Mouse (Mus musculus) liver, embryonic 14.5 days (tissue): ENCODE results near the gene Myh7b. TPM values are rescaled to one million over a fixed set of nuclear protein-coding genes. Genes with fewer than 3 reads are reported as not detected.
"Not testable (repeated sequence)": the region's sequence is repeated elsewhere in the genome, so short reads cannot be mapped to it uniquely, and the experiment has no call there.

Experiments
- ATAC-seq: fragments of 200-750 bp; cut with Nextera tagmentation; 2 replicates; pipeline ENCODE4 v1.8.0; 2017; ENCODE audit warnings: moderate number of reproducible peaks, mild to moderate bottlenecking, moderate library complexity; ENCODE audit not compliant: insufficient read depth
- DNase-seq, 3 experiments: peaks; one replicate each; pipeline ENCODE4 v3.0.0-alpha.2; 2012 to 2013; ENCODE audit warnings: low read depth in 3 of 3, low spot score in 3 of 3
- H3K27ac ChIP-seq: fragments of 300-500 bp; sonication (generic); 2 replicates; pipeline ENCODE4 v1.5.1; 2014; ENCODE audit warnings: moderate library complexity, mild to moderate bottlenecking, control low read depth, inconsistent platforms
- H3K27me3 ChIP-seq: fragments of 300-500 bp; sonication (generic); 2 replicates; pipeline ENCODE4 v1.6.1; 2014; ENCODE audit warnings: mild to moderate bottlenecking, low read length, moderate library complexity; ENCODE audit not compliant: control insufficient read depth, insufficient read depth
- H3K36me3 ChIP-seq: fragments of 300-500 bp; sonication (generic); replicated peaks from 2 replicates; pipeline ENCODE4 v1.6.1; 2014; ENCODE audit warnings: low read depth; ENCODE audit not compliant: control insufficient read depth, insufficient read depth
- H3K4me1 ChIP-seq, 2 experiments: fragments of 200-500 bp in 1 of 2; fragments of 300-500 bp in 1 of 2; sonication (generic) in 1 of 2; replicated peaks; 2 replicates each; pipeline ENCODE4 v1.6.1; 2012 to 2014; ENCODE audit warnings: antibody characterized with exemption in 1 of 2, inconsistent platforms in 1 of 2, low read length in 1 of 2; ENCODE audit not compliant: control insufficient read depth in 2 of 2, insufficient read depth in 2 of 2
- H3K4me2 ChIP-seq: fragments of 300-500 bp; sonication (generic); 2 replicates; pipeline ENCODE4 v1.6.1; 2014; ENCODE audit warnings: low read depth, mild to moderate bottlenecking, control low read depth, moderate library complexity
- H3K4me3 ChIP-seq, 2 experiments: fragments of 200-500 bp in 1 of 2; fragments of 300-500 bp in 1 of 2; sonication (generic) in 1 of 2; 2 replicates each; pipeline ENCODE4 v1.5.1; 2012 to 2014; ENCODE audit warnings: low read depth in 2 of 2, low read length in 2 of 2, mild to moderate bottlenecking in 2 of 2, control low read depth in 1 of 2, inconsistent platforms in 1 of 2, moderate library complexity in 1 of 2; ENCODE audit not compliant: insufficient read depth in 1 of 2
- H3K9ac ChIP-seq: fragments of 300-500 bp; sonication (generic); replicated peaks from 2 replicates; pipeline ENCODE4 v1.6.1; 2014; ENCODE audit warnings: mild to moderate bottlenecking, control low read depth, moderate library complexity
- H3K9me3 ChIP-seq: fragments of 300-500 bp; sonication (generic); 2 replicates; pipeline ENCODE4 v1.6.1; 2016; ENCODE audit warnings: low read length, mixed read lengths; ENCODE audit not compliant: control insufficient read depth
- CTCF ChIP-seq: IDR thresholded peaks from 2 replicates; pipeline ENCODE4 v1.5.1; 2016; ENCODE audit warnings: antibody characterized with exemption, low read depth, control low read depth
- EP300 ChIP-seq: IDR thresholded peaks from 2 replicates; pipeline ENCODE4 v1.6.1; 2016; ENCODE audit warnings: antibody characterized with exemption, low read depth
- WGBS: fragments of 180-500 bp; shearing (Covaris S2); extraction: QIAGEN DNeasy Blood & Tissue Kit; methylation state at CpG from one replicate; pipeline ENCODE4 v1.1.7; 2014; ENCODE audit not compliant: insufficient replicate concordance; 5-methylcytosine and 5-hydroxymethylcytosine counted together
- polyA plus RNA-seq, 2 experiments: library from polyadenylated mRNA; depleted of rRNA in 1 of 2; stranded (reverse) in 1 of 2; unstranded in 1 of 2; fragments of >200 nt; fragmentation: Nextera tagmentation in 1 of 2; extraction: Ambion mirVana in 1 of 2; gene quantifications; 2 replicates each; pipeline versions ENCODE4 v1.2.1 to v1.2.3; 2012 to 2014

Myh7b gene
- polyA plus RNA-seq, 2 experiments: 1.6 to 3.0 TPM

- Histone ChIP-seq H3K27me3 (no peaks in the 10 kb centered on the region), H3K36me3 (no peaks in the 10 kb centered on the region; the same call in 1 of the 2 replicates), H3K4me1 (peaks cover 53 to 62% of the 10 kb centered on the region in 2 experiments), H3K9ac (peak overlapping the region; percentile 92), H3K4me3 (peak overlapping the region; percentile 84 to 90), H3K4me2 (peak overlapping the region; percentile 96), H3K9me3 (no peaks in the 10 kb centered on the region), H3K27ac (peak overlapping the region; percentile 75)
- ATAC-seq: no peak; the same call in 1 of the 2 replicates
- no peak for DNase-seq
- no peak for TF ChIP-seq CTCF
- TF ChIP-seq EP300: no peak
- WGBS: 1% methylated on average over 9 of the region's 9 CpGs
Observed at GRCm38 (mm10) chr2:155592854-155593283, 18.1 kb upstream of the Myh7b start.

- ATAC-seq (no peak), DNase-seq (no peak)
- no peaks in the 10 kb centered on the region for H3K36me3 ChIP-seq
- no peak overlapping the region for H3K27ac ChIP-seq
- TF ChIP-seq CTCF (no peak), EP300 (no peak)
- H3K27me3 ChIP-seq: no peaks in the 10 kb centered on the region
- H3K4me3 ChIP-seq: no peak overlapping the region
- no peaks in the 10 kb centered on the region for H3K9me3 ChIP-seq
- peaks cover 40 to 48% of the 10 kb centered on the region in 2 experiments for H3K4me1 ChIP-seq
- H3K9ac ChIP-seq: no peak overlapping the region; the same call in 1 of the 2 replicates
- H3K4me2 ChIP-seq: no peak overlapping the region
- WGBS: 70% methylated on average over 6 of the region's 6 CpGs
Observed at GRCm38 (mm10) chr2:155595516-155595915, 15.5 kb upstream of the Myh7b start.

GRCm38 (mm10) chr2:155603707-155604106 lies 7.3 kb upstream of the Myh7b start:
- H3K27me3 ChIP-seq: no peaks in the 10 kb centered on the region
- peak overlapping the region; percentile 97 for H3K27ac ChIP-seq
- TF ChIP-seq EP300 (no peak), CTCF (peak; percentile 74)
- H3K4me3 ChIP-seq: no peak overlapping the region
- ATAC-seq (no peak), DNase-seq (peak in 1 of 3 experiments; percentile 56)
- H3K4me1 ChIP-seq: peaks cover 42 to 48% of the 10 kb centered on the region in 2 experiments
- peak overlapping the region; percentile 15; the same call in 1 of the 2 replicates for H3K9ac ChIP-seq
- no peaks in the 10 kb centered on the region for H3K36me3 ChIP-seq
- H3K9me3 ChIP-seq: no peaks in the 10 kb centered on the region
- H3K4me2 ChIP-seq: no peak overlapping the region
- WGBS: 71% methylated on average over 3 of the region's 3 CpGs

- H3K27me3 ChIP-seq: no peaks in the 10 kb centered on the region
- H3K9me3 ChIP-seq: no peaks in the 10 kb centered on the region
- WGBS: 21% methylated on average over 10 of the region's 10 CpGs
- peaks cover 42 to 48% of the 10 kb centered on the region in 2 experiments for H3K4me1 ChIP-seq
- peak overlapping the region; percentile 92 for H3K4me2 ChIP-seq
- peak overlapping the region; percentile 82 for H3K9ac ChIP-seq
- TF ChIP-seq CTCF (no peak), EP300 (peak; percentile 68; the same call in 1 of the 2 replicates)
- peak overlapping the region; percentile 44 to 47 for H3K4me3 ChIP-seq
- peak; percentile 76 to 88 (median 76) for DNase-seq
- ATAC-seq: peak; percentile 98
- peak overlapping the region; percentile 97 for H3K27ac ChIP-seq
- no peaks in the 10 kb centered on the region for H3K36me3 ChIP-seq
Observed at GRCm38 (mm10) chr2:155604560-155605235, 6.3 kb upstream of the Myh7b start.

- peak overlapping the region; percentile 82 for H3K9ac ChIP-seq
- not testable (repeated sequence) for H3K36me3 ChIP-seq, H3K9me3 ChIP-seq, DNase-seq, H3K27me3 ChIP-seq
- whole genome bisulfite sequencing: 17% methylated on average over 4 of the region's 4 CpGs
- peak overlapping the region; percentile 44 to 47 for H3K4me3 ChIP-seq
- peak overlapping the region; percentile 92 for H3K4me2 ChIP-seq
- peaks cover 42 to 48% of the 10 kb centered on the region in 2 experiments for H3K4me1 ChIP-seq
- H3K27ac ChIP-seq: peak overlapping the region; percentile 97
- ATAC-seq: peak; percentile 84
Observed at GRCm38 (mm10) chr2:155605236-155605589, 5.8 kb upstream of the Myh7b start.
